Mouse (Mus musculus): ENCODE results near the gene Tmem223. TPM values are rescaled to one million over a fixed set of nuclear protein-coding genes. Genes with fewer than 3 reads are reported as not detected.

The Tmem223 gene
- polyA plus RNA-seq, 1 experiment from 2014 or later = 173 TPM

GRCm38 (mm10) chr19:8820424-8820956 is 49.7 kb downstream of the Tmem223 start:
- Histone ChIP-seq H3K4me1 (ENCODE audit: control insufficient read depth, insufficient read depth, low read length) (peaks cover 26% of the 10 kb centered on the region), H3K27me3 (replicated peaks; ENCODE audit: control insufficient read depth, insufficient read depth, low read length) (no peaks in the 10 kb centered on the region), H3K27ac (replicated peaks; ENCODE audit: low read depth, low read length) (peak overlapping the region; percentile 99), H3K4me3 (ENCODE audit: low read depth, low read length) (peak overlapping the region; percentile 97), H3K9ac (ENCODE audit: low read depth, low read length) (peak overlapping the region; percentile 96), H3K36me3 (ENCODE audit: control insufficient read depth, insufficient read depth, low read length) (peaks cover 44% of the 10 kb centered on the region), H3K4me2 (ENCODE audit: low read depth, low read length) (peak overlapping the region; percentile 92), H3K9me3 (ENCODE audit: control insufficient read depth, low read length) (no peaks in the 10 kb centered on the region)
- peak; percentile 1; the same call in 1 of the 2 replicates for ATAC-seq (ENCODE audit: low read depth)
- WGBS = under 1% methylated on average over 38 of the region's 48 CpGs
- DNase-seq (ENCODE audit: low spot score) = no peak

GRCm38 (mm10) chr19:8821146-8821545 is 50.4 kb downstream of the Tmem223 start:
- Histone ChIP-seq H3K27me3 (replicated peaks; ENCODE audit: control insufficient read depth, insufficient read depth, low read length) (no peaks in the 10 kb centered on the region), H3K9me3 (ENCODE audit: control insufficient read depth, low read length) (no peaks in the 10 kb centered on the region), H3K4me2 (ENCODE audit: low read depth, low read length) (peak overlapping the region; percentile 92), H3K4me1 (ENCODE audit: control insufficient read depth, insufficient read depth, low read length) (peaks cover 26% of the 10 kb centered on the region), H3K9ac (ENCODE audit: low read depth, low read length) (peak overlapping the region; percentile 96), H3K4me3 (ENCODE audit: low read depth, low read length) (peak overlapping the region; percentile 97), H3K27ac (replicated peaks; ENCODE audit: low read depth, low read length) (peak overlapping the region; percentile 99; the same call in 1 of the 2 replicates), H3K36me3 (ENCODE audit: control insufficient read depth, insufficient read depth, low read length) (peaks cover 44% of the 10 kb centered on the region)
- DNase-seq (ENCODE audit: low spot score) (no peak), ATAC-seq (ENCODE audit: low read depth) (no peak)
- under 1% methylated on average over 7 of the region's 7 CpGs for WGBS

Small RNA genes within 50 kb of the gene (microRNA-seq; reads per million reads assigned to microRNA genes)
- gene Mir6992 (ENCODE audit: borderline number of aligned reads) = not detected

Other genes with a start within 250 kb of the Tmem223 start
- 0.59 and 1.3 TPM in 2 replicates for gene Slc22a8, start 179.7 kb upstream of the Tmem223 start, polyA plus RNA-seq (2014; fragmentation: Nextera tagmentation; extraction: Ambion mirVana)
- gene Slc22a6, start 153.0 kb upstream of the Tmem223 start, polyA plus RNA-seq (2014; fragmentation: Nextera tagmentation; extraction: Ambion mirVana) = 0.67 and 1.1 TPM in 2 replicates
- 0.35 and 0.45 TPM in 2 replicates for gene Chrm1, start 107.2 kb upstream of the Tmem223 start, polyA plus RNA-seq (2014; fragmentation: Nextera tagmentation; extraction: Ambion mirVana)
- gene Slc3a2, start 47.6 kb upstream of the Tmem223 start, polyA plus RNA-seq (2014; fragmentation: Nextera tagmentation; extraction: Ambion mirVana) = 100 and 107 TPM in 2 replicates
- gene Wdr74, start 35.2 kb upstream of the Tmem223 start, polyA plus RNA-seq (2014; fragmentation: Nextera tagmentation; extraction: Ambion mirVana) = 76.6 and 80.1 TPM in 2 replicates
- 0.85 and 1.9 TPM in 2 replicates for gene 1700092M07Rik, start 30.3 kb upstream of the Tmem223 start, polyA plus RNA-seq (2014; fragmentation: Nextera tagmentation; extraction: Ambion mirVana)
- 140 and 142 TPM in 2 replicates for gene Stx5a, start 29.6 kb upstream of the Tmem223 start, polyA plus RNA-seq (2014; fragmentation: Nextera tagmentation; extraction: Ambion mirVana)
- gene Nxf1, start 13.9 kb upstream of the Tmem223 start, polyA plus RNA-seq (2014; fragmentation: Nextera tagmentation; extraction: Ambion mirVana) = 152 and 171 TPM in 2 replicates
- 74.9 and 90.3 TPM in 2 replicates for gene Tmem179b, start 3.5 kb downstream of the Tmem223 start, polyA plus RNA-seq (2014; fragmentation: Nextera tagmentation; extraction: Ambion mirVana)
- 16.5 and 18.1 TPM in 2 replicates for gene Taf6l, start 15.4 kb downstream of the Tmem223 start, polyA plus RNA-seq (2014; fragmentation: Nextera tagmentation; extraction: Ambion mirVana)
- 151 and 157 TPM in 2 replicates for gene Polr2g, start 27.6 kb downstream of the Tmem223 start, polyA plus RNA-seq (2014; fragmentation: Nextera tagmentation; extraction: Ambion mirVana)
- gene Zbtb3, start 31.6 kb downstream of the Tmem223 start, polyA plus RNA-seq (2014; fragmentation: Nextera tagmentation; extraction: Ambion mirVana) = 5.2 and 5.5 TPM in 2 replicates
- 38.4 and 40.8 TPM in 2 replicates for gene Ttc9c, start 48.3 kb downstream of the Tmem223 start, polyA plus RNA-seq (2014; fragmentation: Nextera tagmentation; extraction: Ambion mirVana)
- 7.8 and 9.2 TPM in 2 replicates for gene Hnrnpul2, start 49.0 kb downstream of the Tmem223 start, polyA plus RNA-seq (2014; fragmentation: Nextera tagmentation; extraction: Ambion mirVana)
- gene AC129217.1, start 58.8 kb downstream of the Tmem223 start, polyA plus RNA-seq (2014; fragmentation: Nextera tagmentation; extraction: Ambion mirVana) = not detected in 2 replicates
- gene Bscl2, start 66.5 kb downstream of the Tmem223 start, polyA plus RNA-seq (2014; fragmentation: Nextera tagmentation; extraction: Ambion mirVana) = 44.9 and 47.3 TPM in 2 replicates
- 22.2 and 24.6 TPM in 2 replicates for gene Gng3, start 68.2 kb downstream of the Tmem223 start, polyA plus RNA-seq (2014; fragmentation: Nextera tagmentation; extraction: Ambion mirVana)
- gene Lrrn4cl, start 79.8 kb downstream of the Tmem223 start, polyA plus RNA-seq (2014; fragmentation: Nextera tagmentation; extraction: Ambion mirVana) = 1.6 and 2.4 TPM in 2 replicates
- gene Ubxn1, start 100.5 kb downstream of the Tmem223 start, polyA plus RNA-seq (2014; fragmentation: Nextera tagmentation; extraction: Ambion mirVana) = 144 and 149 TPM in 2 replicates
- 53.8 and 57.5 TPM in 2 replicates for gene Uqcc3, start 109.9 kb downstream of the Tmem223 start, polyA plus RNA-seq (2014; fragmentation: Nextera tagmentation; extraction: Ambion mirVana)
- 60.2 and 68.8 TPM in 2 replicates for gene Lbhd1, start 112.7 kb downstream of the Tmem223 start, polyA plus RNA-seq (2014; fragmentation: Nextera tagmentation; extraction: Ambion mirVana)
- not detected in 2 replicates for gene Gm49403, start 112.9 kb downstream of the Tmem223 start, polyA plus RNA-seq (2014; fragmentation: Nextera tagmentation; extraction: Ambion mirVana)
- gene 1810009A15Rik, start 117.9 kb downstream of the Tmem223 start, polyA plus RNA-seq (2014; fragmentation: Nextera tagmentation; extraction: Ambion mirVana) = 77.4 and 86.6 TPM in 2 replicates
- not detected in 2 replicates for gene Gm49416, start 117.9 kb downstream of the Tmem223 start, polyA plus RNA-seq (2014; fragmentation: Nextera tagmentation; extraction: Ambion mirVana)
- gene Ints5, start 122.0 kb downstream of the Tmem223 start, polyA plus RNA-seq (2014; fragmentation: Nextera tagmentation; extraction: Ambion mirVana) = 34.8 and 35.1 TPM in 2 replicates
- gene Ganab, start 127.1 kb downstream of the Tmem223 start, polyA plus RNA-seq (2014; fragmentation: Nextera tagmentation; extraction: Ambion mirVana) = 99.2 and 103 TPM in 2 replicates
- gene B3gat3, start 149.4 kb downstream of the Tmem223 start, polyA plus RNA-seq (2014; fragmentation: Nextera tagmentation; extraction: Ambion mirVana) = 42.3 and 42.4 TPM in 2 replicates
- gene Rom1, start 158.4 kb downstream of the Tmem223 start, polyA plus RNA-seq (2014; fragmentation: Nextera tagmentation; extraction: Ambion mirVana) = 2.2 and 2.5 TPM in 2 replicates
- gene Eml3, start 158.6 kb downstream of the Tmem223 start, polyA plus RNA-seq (2014; fragmentation: Nextera tagmentation; extraction: Ambion mirVana) = 18.2 and 20.4 TPM in 2 replicates
- 39.7 and 43.6 TPM in 2 replicates for gene Mta2, start 170.9 kb downstream of the Tmem223 start, polyA plus RNA-seq (2014; fragmentation: Nextera tagmentation; extraction: Ambion mirVana)
- 24.7 and 27.8 TPM in 2 replicates for gene Tut1, start 182.9 kb downstream of the Tmem223 start, polyA plus RNA-seq (2014; fragmentation: Nextera tagmentation; extraction: Ambion mirVana)
- 469 and 503 TPM in 2 replicates for gene Eef1g, start 196.0 kb downstream of the Tmem223 start, polyA plus RNA-seq (2014; fragmentation: Nextera tagmentation; extraction: Ambion mirVana)
- gene Ahnak, start 218.3 kb downstream of the Tmem223 start, polyA plus RNA-seq (2014; fragmentation: Nextera tagmentation; extraction: Ambion mirVana) = 44.8 and 57.6 TPM in 2 replicates